Mouse (Mus musculus): ENCODE measurements around the gene Nat8l. TPM values are rescaled to one million over a fixed set of nuclear protein-coding genes. Genes with fewer than 3 reads are reported as not detected.

Gene Nat8l
- polyA plus RNA-seq, 1 experiment from 2014 or later: 3.9 TPM

GRCm38 (mm10) chr5:34030101-34030500 is 34.3 kb downstream of the Nat8l start:
- no peaks in the 10 kb centered on the region for H3K27me3 ChIP-seq (ENCODE audit: control insufficient read depth, insufficient read depth, low read length)
- no peak overlapping the region for H3K4me3 ChIP-seq (ENCODE audit: low read depth, low read length)
- no peak for ATAC-seq (ENCODE audit: low read depth)
- H3K4me2 ChIP-seq (ENCODE audit: low read depth, low read length): no peak overlapping the region
- H3K36me3 ChIP-seq (ENCODE audit: control insufficient read depth, insufficient read depth, low read length): no peaks in the 10 kb centered on the region
- no peak overlapping the region for H3K9ac ChIP-seq (replicated peaks; ENCODE audit: low read depth, low read length)
- no peaks in the 10 kb centered on the region for H3K4me1 ChIP-seq (ENCODE audit: control insufficient read depth, insufficient read depth, low read length)
- WGBS: 33% methylated on average over 4 of the region's 4 CpGs
- H3K27ac ChIP-seq (ENCODE audit: low read depth, low read length): no peak overlapping the region
- no peaks in the 10 kb centered on the region for H3K9me3 ChIP-seq (ENCODE audit: control insufficient read depth, low read length)

- Histone ChIP-seq H3K4me3 (ENCODE audit: low read depth, low read length) (no peak overlapping the region), H3K4me1 (ENCODE audit: control insufficient read depth, insufficient read depth, low read length) (no peaks in the 10 kb centered on the region), H3K9ac (replicated peaks; ENCODE audit: low read depth, low read length) (no peak overlapping the region), H3K27ac (ENCODE audit: low read depth, low read length) (no peak overlapping the region), H3K9me3 (ENCODE audit: control insufficient read depth, low read length) (no peaks in the 10 kb centered on the region), H3K27me3 (ENCODE audit: control insufficient read depth, insufficient read depth, low read length) (no peaks in the 10 kb centered on the region), H3K4me2 (ENCODE audit: low read depth, low read length) (no peak overlapping the region), H3K36me3 (ENCODE audit: control insufficient read depth, insufficient read depth, low read length) (no peaks in the 10 kb centered on the region)
- WGBS: 59% methylated on average over 6 of the region's 6 CpGs
- ATAC-seq (ENCODE audit: low read depth): no peak
These were observed 35.2 kb downstream of the Nat8l start for GRCm38 (mm10) chr5:34031022-34031421.

DNA sequence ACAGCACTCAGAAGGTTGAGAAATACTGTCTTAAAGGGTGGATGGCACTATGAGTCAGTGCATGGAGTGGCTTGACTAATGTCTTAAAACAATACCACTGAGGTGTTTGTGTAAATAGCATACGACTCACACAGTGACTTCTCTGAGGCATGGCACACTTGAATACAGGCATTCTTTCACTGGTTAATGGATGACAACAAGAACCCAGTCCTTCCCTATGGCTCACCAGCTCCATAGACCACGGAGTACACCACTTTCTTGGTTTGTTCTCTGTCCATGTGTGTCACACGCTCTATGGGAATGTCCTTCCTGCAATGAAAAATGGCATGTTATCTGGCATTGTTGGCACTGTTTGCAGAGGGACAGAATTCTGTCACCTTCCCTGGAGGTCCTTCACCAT is 36.7 kb downstream of the Nat8l start:
- Histone ChIP-seq H3K27ac (ENCODE audit: low read depth, low read length) (no peak overlapping the region), H3K9me3 (ENCODE audit: control insufficient read depth, low read length) (no peaks in the 10 kb centered on the region), H3K4me2 (ENCODE audit: low read depth, low read length) (no peak overlapping the region), H3K4me3 (ENCODE audit: low read depth, low read length) (no peak overlapping the region), H3K36me3 (ENCODE audit: control insufficient read depth, insufficient read depth, low read length) (no peaks in the 10 kb centered on the region), H3K27me3 (ENCODE audit: control insufficient read depth, insufficient read depth, low read length) (no peaks in the 10 kb centered on the region), H3K9ac (replicated peaks; ENCODE audit: low read depth, low read length) (no peak overlapping the region), H3K4me1 (ENCODE audit: control insufficient read depth, insufficient read depth, low read length) (no peaks in the 10 kb centered on the region)
- ATAC-seq (ENCODE audit: low read depth): no peak
- WGBS: 58% methylated on average over 3 of the region's 3 CpGs

Other genes with a start within 250 kb of the Nat8l start
- 67.0 and 69.5 TPM in 2 replicates for gene Letm1, start 213.2 kb upstream of the Nat8l start, polyA plus RNA-seq (2014; fragmentation: Nextera tagmentation; extraction: Ambion mirVana)
- 104 and 109 TPM in 2 replicates for gene Nsd2, start 175.3 kb upstream of the Nat8l start, polyA plus RNA-seq (2014; fragmentation: Nextera tagmentation; extraction: Ambion mirVana)
- 34.3 and 37.1 TPM in 2 replicates for gene Nelfa, start 59.6 kb upstream of the Nat8l start, polyA plus RNA-seq (2014; fragmentation: Nextera tagmentation; extraction: Ambion mirVana)
- gene Gm1673, start 12.6 kb upstream of the Nat8l start, polyA plus RNA-seq (2014; fragmentation: Nextera tagmentation; extraction: Ambion mirVana): 403 and 457 TPM in 2 replicates
- 0.26 and 0.74 TPM in 2 replicates for gene Poln, start 173.5 kb downstream of the Nat8l start, polyA plus RNA-seq (2014; fragmentation: Nextera tagmentation; extraction: Ambion mirVana)
- 12.3 and 12.7 TPM in 2 replicates for gene Haus3, start 173.5 kb downstream of the Nat8l start, polyA plus RNA-seq (2014; fragmentation: Nextera tagmentation; extraction: Ambion mirVana)
- gene Mxd4, start 191.7 kb downstream of the Nat8l start, polyA plus RNA-seq (2014; fragmentation: Nextera tagmentation; extraction: Ambion mirVana): 26.7 and 36.2 TPM in 2 replicates

Measured in neural tube, embryonic 14.5 days (tissue).